Mouse (Mus musculus): ENCODE results near the gene Bicd2.

GRCm38 (mm10) chr13:49335077-49335982 lies 6.1 kb upstream of the Bicd2 start:
- TF ChIP-seq POLR2A (IDR thresholded peaks at IDR 0.05; ENCODE audit: borderline replicate concordance, extremely low read depth, insufficient read depth, insufficient read length, poor library complexity, severe bottlenecking) (no peak), CTCF (IDR thresholded peaks at IDR 0.05; ENCODE audit: borderline replicate concordance, extremely low read depth, insufficient read depth, insufficient read length) (no peak)

Data from brain, embryonic 14.5 days (tissue).